Mouse (Mus musculus): ENCODE measurements around the gene Gpr84. TPM values are rescaled to one million over a fixed set of nuclear protein-coding genes. Genes with fewer than 3 reads are reported as not detected.

Gene Gpr84
- polyA plus RNA-seq (2012; ENCODE audit: low replicate concordance) = 0.10 and 0.16 TPM in 2 replicates

GRCm38 (mm10) chr15:103310365-103310910 lies at the start of gene Gpr84:
Gpr84 (minus strand) TSS chr15:103310612.

GRCm38 (mm10) chr15:103339961-103340337 lies 29.5 kb upstream of the Gpr84 start, which contains the start of gene Zfp385a:
Zfp385a (minus strand) TSS chr15:103340093.

GRCm38 (mm10) chr15:103272419-103273279 lies 37.8 kb downstream of the Gpr84 start, which contains the start of gene Copz1:
Copz1 (plus strand) TSS chr15:103272714.

Other genes starting within 250 kb of the Gpr84 start
- 1.9 TPM in 2 replicates for gene Smug1, start 143.5 kb downstream of the Gpr84 start, polyA plus RNA-seq (2012; ENCODE audit: low replicate concordance)
- 3.3 and 8.9 TPM in 2 replicates for gene Cbx5, start 70.8 kb downstream of the Gpr84 start, polyA plus RNA-seq (2012; ENCODE audit: low replicate concordance)
- gene Hnrnpa1, start 70.2 kb downstream of the Gpr84 start, polyA plus RNA-seq (2012; ENCODE audit: low replicate concordance) = 38.4 and 107 TPM in 2 replicates
- 83.4 and 89.7 TPM in 2 replicates for gene Nfe2, start 52.2 kb downstream of the Gpr84 start, polyA plus RNA-seq (2012; ENCODE audit: low replicate concordance)
- gene Copz1, start 37.9 kb downstream of the Gpr84 start, polyA plus RNA-seq (2012; ENCODE audit: low replicate concordance) = 10.5 and 45.1 TPM in 2 replicates
- gene Zfp385a, start 29.5 kb upstream of the Gpr84 start, polyA plus RNA-seq (2012; ENCODE audit: low replicate concordance) = 400 and 549 TPM in 2 replicates
- gene Itga5, start 56.2 kb upstream of the Gpr84 start, polyA plus RNA-seq (2012; ENCODE audit: low replicate concordance) = 17.7 and 39.6 TPM in 2 replicates
- not detected in 2 replicates for gene Gtsf1, start 119.9 kb upstream of the Gpr84 start, polyA plus RNA-seq (2012; ENCODE audit: low replicate concordance)
- gene Gtsf2, start 137.9 kb upstream of the Gpr84 start, polyA plus RNA-seq (2012; ENCODE audit: low replicate concordance) = not detected in 2 replicates
- 3.1 and 9.3 TPM in 2 replicates for gene Nckap1l, start 143.2 kb upstream of the Gpr84 start, polyA plus RNA-seq (2012; ENCODE audit: low replicate concordance)
- gene Pde1b, start 192.4 kb upstream of the Gpr84 start, polyA plus RNA-seq (2012; ENCODE audit: low replicate concordance) = 3.5 and 6.1 TPM in 2 replicates
- not detected in 2 replicates for gene Ppp1r1a, start 227.4 kb upstream of the Gpr84 start, polyA plus RNA-seq (2012; ENCODE audit: low replicate concordance)

Data from leukemia stem cell, adult 10-12 weeks (primary cell).